Mouse (Mus musculus) liver, postnatal 0 days (tissue): ENCODE measurements around the gene Psd4. TPM values are rescaled to one million over a fixed set of nuclear protein-coding genes. Genes with fewer than 3 reads are reported as not detected.
A peak's percentile ranks its signal among the peaks of the same experiment; 100 is the strongest.

ENCODE experiments used
- ATAC-seq: fragments of 200-750 bp; cut with Nextera tagmentation; 2 replicates; pipeline ENCODE4 v1.8.0; 2017; ENCODE audit warnings: mild to moderate bottlenecking, moderate library complexity
- DNase-seq: peaks from one replicate; pipeline ENCODE4 v3.0.0-alpha.2; 2016
- H3K27ac ChIP-seq: fragments of 300-500 bp; sonication (generic); 2 replicates; pipeline ENCODE4 v1.5.1; 2014; ENCODE audit warnings: antibody characterized with exemption, moderate library complexity, mild to moderate bottlenecking, low read depth
- H3K27me3 ChIP-seq: fragments of 300-500 bp; sonication (generic); 2 replicates; pipeline ENCODE4 v1.6.1; 2014; ENCODE audit warnings: low read length, control low read depth, mixed read lengths; ENCODE audit not compliant: insufficient read depth
- H3K36me3 ChIP-seq: fragments of 300-500 bp; sonication (generic); replicated peaks from 2 replicates; pipeline ENCODE4 v1.6.1; 2014; ENCODE audit warnings: mild to moderate bottlenecking, control low read depth, low read length, moderate library complexity, mixed read lengths; ENCODE audit not compliant: insufficient read depth
- H3K4me1 ChIP-seq: fragments of 300-500 bp; sonication (generic); 2 replicates; pipeline ENCODE4 v1.6.1; 2014; ENCODE audit warnings: antibody characterized with exemption, mild to moderate bottlenecking, control low read depth; ENCODE audit not compliant: insufficient read depth
- H3K4me2 ChIP-seq: fragments of 300-500 bp; sonication (generic); 2 replicates; pipeline ENCODE4 v1.6.1; 2014; ENCODE audit warnings: low read depth, mild to moderate bottlenecking, low read length, moderate library complexity, mixed read lengths
- H3K4me3 ChIP-seq: fragments of 300-500 bp; sonication (generic); 2 replicates; pipeline ENCODE4 v1.5.1; 2014; ENCODE audit warnings: low read depth, low read length
- H3K9ac ChIP-seq: fragments of 300-500 bp; sonication (generic); replicated peaks from 2 replicates; pipeline ENCODE4 v1.6.1; 2014; ENCODE audit warnings: mild to moderate bottlenecking, moderate library complexity
- H3K9me3 ChIP-seq: fragments of 300-500 bp; sonication (generic); 2 replicates; pipeline ENCODE4 v1.6.1; 2016; ENCODE audit warnings: mild to moderate bottlenecking, control low read depth, low read length, mixed read lengths
- CTCF ChIP-seq: sonication (generic); IDR thresholded peaks from 2 replicates; pipeline ENCODE4 v1.5.1; 2016; ENCODE audit warnings: antibody characterized with exemption, low read depth
- EP300 ChIP-seq: IDR thresholded peaks from 2 replicates; pipeline ENCODE4 v1.6.1; 2016; ENCODE audit warnings: antibody characterized with exemption, low read depth, mild to moderate bottlenecking
- WGBS: fragments of 180-500 bp; shearing (Covaris S2); extraction: QIAGEN DNeasy Blood & Tissue Kit; methylation state at CpG from one replicate; pipeline ENCODE4 v1.1.7; 2014; ENCODE audit not compliant: insufficient replicate concordance; 5-methylcytosine and 5-hydroxymethylcytosine counted together
- polyA plus RNA-seq: library from polyadenylated mRNA; unstranded; fragments of >200 nt; fragmentation: Nextera tagmentation; extraction: Ambion mirVana; gene quantifications from 2 replicates; pipeline ENCODE4 v1.2.1, GENCODE M21; 2015

Gene Psd4
- polyA plus RNA-seq, 1 experiment from 2014 or later = 3.9 TPM

GRCm38 (mm10) chr2:24456841-24457240 is 89.5 kb downstream of the Psd4 start:
- Histone ChIP-seq H3K4me3 (no peak overlapping the region), H3K4me2 (no peak overlapping the region), H3K27me3 (peaks cover 2% of the 10 kb centered on the region; the same call in 1 of the 2 replicates), H3K4me1 (no peaks in the 10 kb centered on the region), H3K9ac (no peak overlapping the region), H3K9me3 (no peaks in the 10 kb centered on the region), H3K27ac (no peak overlapping the region), H3K36me3 (no peaks in the 10 kb centered on the region)
- WGBS = 61% methylated on average over 4 of the region's 4 CpGs
- DNase-seq (no peak), ATAC-seq (no peak)
- TF ChIP-seq CTCF (no peak), EP300 (no peak)

DNA sequence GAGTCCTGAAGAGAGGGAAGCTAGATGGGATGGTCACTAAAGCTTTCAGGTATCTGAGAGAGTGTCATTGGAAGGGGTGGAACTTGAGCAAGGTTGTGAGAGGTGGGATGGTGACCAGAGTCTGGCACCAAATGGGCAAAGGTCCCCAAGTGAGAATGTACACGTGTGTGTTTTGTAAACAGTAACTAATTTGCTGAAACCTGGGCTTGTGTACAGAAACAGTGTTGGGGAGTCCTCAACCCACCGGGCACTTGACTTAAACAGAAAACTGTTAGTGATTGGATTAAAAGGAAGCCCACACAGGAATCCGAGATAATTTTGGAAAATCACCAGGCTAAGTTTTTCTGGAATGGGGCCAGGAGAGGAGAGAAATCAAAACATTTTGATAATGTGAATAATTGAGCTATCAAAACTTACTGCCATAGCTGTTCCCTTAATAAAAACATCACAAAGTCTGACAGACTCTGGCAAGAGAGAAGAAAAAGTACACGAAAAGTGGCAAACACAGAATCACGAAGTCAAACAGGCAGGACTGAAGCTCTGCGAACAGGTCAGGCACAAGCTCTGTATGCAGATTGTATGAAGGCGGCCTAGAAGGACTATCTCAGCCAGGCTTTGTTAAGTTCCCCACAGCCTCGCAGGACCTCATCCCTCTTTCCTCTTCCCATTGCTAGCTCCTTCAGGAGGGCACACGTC is 92.9 kb downstream of the Psd4 start:
- Histone ChIP-seq H3K4me2 (peak overlapping the region; percentile 4; the same call in 1 of the 2 replicates), H3K4me3 (no peak overlapping the region), H3K27me3 (peaks cover 5% of the 10 kb centered on the region; the same call in 1 of the 2 replicates), H3K36me3 (no peaks in the 10 kb centered on the region), H3K4me1 (no peaks in the 10 kb centered on the region), H3K9ac (no peak overlapping the region), H3K27ac (no peak overlapping the region), H3K9me3 (no peaks in the 10 kb centered on the region)
- DNase-seq (no peak), ATAC-seq (0 out of 2 replicates have a peak, but pooled peaks have one; percentile 12)
- 31% methylated on average over 9 of the region's 9 CpGs for WGBS
- TF ChIP-seq EP300 (no peak), CTCF (no peak)

- Histone ChIP-seq H3K27ac (no peak overlapping the region), H3K4me1 (no peaks in the 10 kb centered on the region), H3K4me2 (peak overlapping the region; percentile 4; the same call in 1 of the 2 replicates), H3K4me3 (no peak overlapping the region), H3K9me3 (no peaks in the 10 kb centered on the region), H3K9ac (no peak overlapping the region), H3K27me3 (peaks cover 5% of the 10 kb centered on the region; the same call in 1 of the 2 replicates), H3K36me3 (no peaks in the 10 kb centered on the region)
- no peak for TF ChIP-seq EP300
- no peak for TF ChIP-seq CTCF
- ATAC-seq (peak; percentile 70), DNase-seq (peak; percentile 43)
- 19% methylated on average over 2 of the region's 2 CpGs for WGBS
Measured at GRCm38 (mm10) chr2:24460808-24461127, 93.4 kb downstream of the Psd4 start.

Other genes starting within 250 kb of the Psd4 start
- gene Il1f8, start 214.4 kb upstream of the Psd4 start, polyA plus RNA-seq = not detected in 2 replicates
- 0.53 and 0.68 TPM in 2 replicates for gene Il1f9, start 181.1 kb upstream of the Psd4 start, polyA plus RNA-seq
- gene Il1f6, start 152.2 kb upstream of the Psd4 start, polyA plus RNA-seq = not detected in 2 replicates
- not detected in 2 replicates for gene Il1f5, start 90.6 kb upstream of the Psd4 start, polyA plus RNA-seq
- gene Il1f10, start 76.4 kb upstream of the Psd4 start, polyA plus RNA-seq = not detected in 2 replicates
- gene Il1rn, start 30.7 kb upstream of the Psd4 start, polyA plus RNA-seq = 17.5 and 19.0 TPM in 2 replicates
- 0.25 TPM in 1 of 2 replicates, not detected in the other for gene Pax8, start 108.0 kb downstream of the Psd4 start, polyA plus RNA-seq